Mouse (Mus musculus): ENCODE data around the gene Hdac10. TPM values are rescaled to one million over a fixed set of nuclear protein-coding genes. Genes with fewer than 3 reads are reported as not detected.

The Hdac10 gene
- total and polyA plus RNA-seq, 3 experiments: 8.2 to 17.7 (median 9.5) TPM

- H3K27me3 ChIP-seq (replicated peaks): no peaks in the 10 kb centered on the region
- dilution Hi-C loops (cut with MboI; ENCODE audit: extremely low pct_ligation_motif_present, extremely low pct_unique_long_range_greater_than_20kb, low sequenced_read_pairs): no loop called here
Observed at GRCm38 (mm10) chr15:89165478-89165877, 37.0 kb upstream of the Hdac10 start.

GRCm38 (mm10) chr15:89161397-89161796, 32.9 kb upstream of the Hdac10 start:
- no peaks in the 10 kb centered on the region for H3K79me2 ChIP-seq (replicated peaks; ENCODE audit: control insufficient read depth, extremely low read depth, insufficient read depth, poor library complexity, severe bottlenecking)
- in situ Hi-C loops (cut with MboI; ENCODE audit: low pct_ligation_motif_present, low pct_unique_long_range_greater_than_20kb, low sequenced_read_pairs): no loop called here
- peaks cover 63 to 78% of the 10 kb centered on the region in 2 experiments for H3K36me3 ChIP-seq (replicated peaks in 1 of 2; ENCODE audit: control insufficient read depth in 1 of 2, insufficient read depth in 1 of 2, low read length in 1 of 2)

More at GRCm38 (mm10) chr15:89165478-89165877, 37.0 kb upstream of the Hdac10 start:
- Histone ChIP-seq H3K4me2 (ENCODE audit: insufficient read depth, low read depth, poor library complexity, severe bottlenecking) (no peak overlapping the region), H3K4me1 (ENCODE audit: control insufficient read depth in 1 of 2, insufficient read depth in 2 of 2) (peaks cover 4 to 44% of the 10 kb centered on the region in 2 experiments), H3K79me2 (replicated peaks; ENCODE audit: control insufficient read depth, extremely low read depth, insufficient read depth, poor library complexity, severe bottlenecking) (no peaks in the 10 kb centered on the region), H3K9ac (ENCODE audit: insufficient read depth, low read depth) (no peak overlapping the region), H3K27ac (ENCODE audit: insufficient read depth, low read depth) (no peak overlapping the region), H3K4me3 (replicated peaks in 1 of 3; ENCODE audit: low read depth in 2 of 3, low read length in 2 of 3, poor library complexity in 1 of 3) (no peak overlapping the region), H3K9me3 (replicated peaks; ENCODE audit: low read length) (no peaks in the 10 kb centered on the region), H3K36me3 (replicated peaks in 1 of 2; ENCODE audit: control insufficient read depth in 1 of 2, insufficient read depth in 1 of 2, low read length in 1 of 2) (peaks cover 39 to 55% of the 10 kb centered on the region in 2 experiments)
- no peak for DNase-seq (ENCODE audit: extremely low read depth)
- TF ChIP-seq JUND (conservative IDR thresholded peaks at IDR 0.05; ENCODE audit: low read depth, low read length) (no peak), CTCF (conservative IDR thresholded peaks at IDR 0.05 in 1 of 2, IDR thresholded peaks at IDR 0.05 in 1 of 2; ENCODE audit: low read depth in 2 of 2, low read length in 2 of 2) (no peak), USF1 (IDR thresholded peaks at IDR 0.05; ENCODE audit: low read depth, low read length) (no peak), JUN (IDR thresholded peaks at IDR 0.05; ENCODE audit: insufficient read depth, low read depth, low read length) (no peak), SMC3 (IDR thresholded peaks at IDR 0.05; ENCODE audit: low read depth, low read length) (no peak), SIN3A (IDR thresholded peaks at IDR 0.05; ENCODE audit: low read length) (no peak), ETS1 (conservative IDR thresholded peaks at IDR 0.05; ENCODE audit: low read depth, low read length) (no peak), KAT2A (IDR thresholded peaks at IDR 0.05; ENCODE audit: insufficient replicate concordance, low read length) (no peak), NELFE (IDR thresholded peaks at IDR 0.05; ENCODE audit: low read depth, low read length) (no peak), EP300 (IDR thresholded peaks at IDR 0.05; ENCODE audit: low read length) (no peak), POLR2AphosphoS2 (IDR thresholded peaks at IDR 0.05; ENCODE audit: low read depth, low read length) (no peak), USF2 (conservative IDR thresholded peaks at IDR 0.05; ENCODE audit: low read depth, low read length) (no peak), IRF4 (IDR thresholded peaks at IDR 0.05; ENCODE audit: low read depth, low read length) (no peak), MEF2A (IDR thresholded peaks at IDR 0.05; ENCODE audit: borderline replicate concordance, low read depth, low read length) (no peak), ZC3H11A (IDR thresholded peaks at IDR 0.05; ENCODE audit: low read depth, low read length) (no peak)
- in situ Hi-C loops (cut with MboI; ENCODE audit: low pct_ligation_motif_present, low pct_unique_long_range_greater_than_20kb, low sequenced_read_pairs): no loop called here

More at GRCm38 (mm10) chr15:89161397-89161796, 32.9 kb upstream of the Hdac10 start:
- H3K9me3 ChIP-seq (replicated peaks; ENCODE audit: low read length): no peaks in the 10 kb centered on the region
- no peak for DNase-seq (ENCODE audit: extremely low read depth)
- no peak overlapping the region for H3K4me3 ChIP-seq (replicated peaks in 1 of 3; ENCODE audit: low read depth in 2 of 3, low read length in 2 of 3, poor library complexity in 1 of 3)
- dilution Hi-C loops (cut with MboI; ENCODE audit: extremely low pct_ligation_motif_present, extremely low pct_unique_long_range_greater_than_20kb, low sequenced_read_pairs): no loop called here
- no peaks in the 10 kb centered on the region for H3K27me3 ChIP-seq (replicated peaks)
- no peak overlapping the region for H3K9ac ChIP-seq (ENCODE audit: insufficient read depth, low read depth)
- H3K4me1 ChIP-seq (ENCODE audit: control insufficient read depth in 1 of 2, insufficient read depth in 2 of 2): peaks cover 4 to 37% of the 10 kb centered on the region in 2 experiments
- no peak for TF ChIP-seq KAT2A (IDR thresholded peaks at IDR 0.05; ENCODE audit: insufficient replicate concordance, low read length)
- no peak for TF ChIP-seq USF1 (IDR thresholded peaks at IDR 0.05; ENCODE audit: low read depth, low read length)
- no peak for TF ChIP-seq MAFK (IDR thresholded peaks at IDR 0.05; ENCODE audit: insufficient replicate concordance, low read length)
- no peak for TF ChIP-seq GABPA (IDR thresholded peaks at IDR 0.05; ENCODE audit: insufficient replicate concordance, low read depth, low read length)
- no peak for TF ChIP-seq RAD21 (IDR thresholded peaks at IDR 0.05; ENCODE audit: low read depth, low read length)
- no peak for TF ChIP-seq IRF4 (IDR thresholded peaks at IDR 0.05; ENCODE audit: low read depth, low read length)
- TF ChIP-seq BHLHE40 (IDR thresholded peaks at IDR 0.05; ENCODE audit: low read depth, low read length): no peak
- H3K4me2 ChIP-seq (ENCODE audit: insufficient read depth, low read depth, poor library complexity, severe bottlenecking): no peak overlapping the region
- no peak overlapping the region for H3K27ac ChIP-seq (ENCODE audit: insufficient read depth, low read depth)
